Mouse (Mus musculus): ENCODE results near the gene Epop. TPM values are rescaled to one million over a fixed set of nuclear protein-coding genes. Genes with fewer than 3 reads are reported as not detected.
"Not testable (repeated sequence)": the region's sequence is repeated elsewhere in the genome, so short reads cannot be mapped to it uniquely, and the experiment has no call there.

Epop gene
- polyA plus RNA-seq, 1 experiment from 2014 or later: 5.7 TPM

DNA sequence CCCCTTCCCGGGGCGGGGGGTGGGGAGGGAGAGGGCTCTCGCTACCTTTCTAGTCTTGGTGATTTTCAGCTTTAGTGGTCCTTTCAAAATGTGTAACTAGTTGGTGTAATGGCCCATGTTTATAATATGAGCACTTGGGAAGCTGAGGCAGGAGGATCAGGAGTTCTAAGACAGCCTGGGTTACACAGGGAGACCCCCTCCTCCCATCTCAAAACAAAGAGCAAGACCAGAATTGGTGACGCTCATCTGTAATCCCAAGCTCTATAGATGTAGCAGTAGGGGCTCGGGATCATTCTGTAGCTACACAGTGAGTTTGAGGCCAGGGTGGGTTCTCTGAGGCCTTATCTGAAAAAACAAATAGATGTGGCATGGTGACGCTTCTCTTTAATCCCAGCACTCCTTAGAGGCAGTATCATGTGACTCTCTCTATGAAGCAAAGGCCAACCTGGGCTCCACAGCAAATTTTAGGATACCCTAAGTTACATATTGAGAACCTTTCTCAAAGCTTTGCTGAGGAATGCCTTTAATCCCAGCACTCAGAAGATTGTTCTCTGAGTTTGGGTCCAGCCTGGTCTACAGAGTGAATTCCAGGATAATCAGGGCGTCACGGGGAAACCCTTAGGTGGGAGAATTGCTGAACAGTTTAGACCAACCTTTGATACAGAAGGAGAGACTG is 14.0 kb upstream of the Epop start:
- no peak overlapping the region for H3K4me3 ChIP-seq (ENCODE audit: low read depth, low read length)
- no peaks in the 10 kb centered on the region for H3K4me1 ChIP-seq (replicated peaks; ENCODE audit: control insufficient read depth, insufficient read depth, low read length)

DNA sequence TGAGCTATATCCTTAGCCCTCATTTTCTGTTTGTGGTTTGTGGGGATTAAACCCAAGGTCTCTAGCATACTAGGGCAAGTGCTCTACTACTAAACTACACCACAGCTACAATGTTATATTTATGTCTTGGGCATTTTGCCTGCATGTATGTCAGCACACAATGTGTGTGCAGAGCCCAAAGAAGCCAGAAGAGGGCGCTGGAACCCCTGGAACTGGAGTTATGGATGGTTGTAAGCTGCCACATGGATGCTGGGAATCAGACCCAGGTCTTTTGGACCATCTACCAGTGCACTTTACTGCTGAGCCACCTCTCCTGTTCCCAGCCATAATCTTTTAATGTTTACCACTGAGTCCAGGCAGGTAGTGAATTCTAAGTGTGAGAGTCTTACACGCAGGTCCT is 13.2 kb upstream of the Epop start:
- Histone ChIP-seq H3K36me3 (ENCODE audit: control insufficient read depth, insufficient read depth, low read length) (no peaks in the 10 kb centered on the region), H3K4me3 (ENCODE audit: low read depth, low read length) (no peak overlapping the region), H3K27me3 (ENCODE audit: control insufficient read depth, insufficient read depth, low read length) (no peaks in the 10 kb centered on the region), H3K9me3 (ENCODE audit: control insufficient read depth, low read length) (no peaks in the 10 kb centered on the region), H3K4me1 (replicated peaks; ENCODE audit: control insufficient read depth, insufficient read depth, low read length) (no peaks in the 10 kb centered on the region), H3K9ac (ENCODE audit: low read depth, low read length) (no peak overlapping the region), H3K27ac (ENCODE audit: low read depth, low read length) (no peak overlapping the region), H3K4me2 (replicated peaks; ENCODE audit: low read depth, low read length) (no peak overlapping the region)
- ATAC-seq (ENCODE audit: low FRiP score) (no peak), DNase-seq (ENCODE audit: low spot score) (no peak)
- 37% methylated on average over 2 of the region's 2 CpGs for WGBS

More for the DNA sequence above, 14.0 kb upstream of the Epop start:
- Histone ChIP-seq H3K27ac (ENCODE audit: low read depth, low read length) (no peak overlapping the region), H3K9ac (ENCODE audit: low read depth, low read length) (no peak overlapping the region), H3K9me3 (ENCODE audit: control insufficient read depth, low read length) (no peaks in the 10 kb centered on the region), H3K27me3 (ENCODE audit: control insufficient read depth, insufficient read depth, low read length) (no peaks in the 10 kb centered on the region), H3K4me2 (replicated peaks; ENCODE audit: low read depth, low read length) (no peak overlapping the region), H3K36me3 (ENCODE audit: control insufficient read depth, insufficient read depth, low read length) (no peaks in the 10 kb centered on the region)
- no peak for ATAC-seq (ENCODE audit: low FRiP score)
- 83% methylated on average over 8 of the region's 8 CpGs for WGBS
- no peak for DNase-seq (ENCODE audit: low spot score)

DNA sequence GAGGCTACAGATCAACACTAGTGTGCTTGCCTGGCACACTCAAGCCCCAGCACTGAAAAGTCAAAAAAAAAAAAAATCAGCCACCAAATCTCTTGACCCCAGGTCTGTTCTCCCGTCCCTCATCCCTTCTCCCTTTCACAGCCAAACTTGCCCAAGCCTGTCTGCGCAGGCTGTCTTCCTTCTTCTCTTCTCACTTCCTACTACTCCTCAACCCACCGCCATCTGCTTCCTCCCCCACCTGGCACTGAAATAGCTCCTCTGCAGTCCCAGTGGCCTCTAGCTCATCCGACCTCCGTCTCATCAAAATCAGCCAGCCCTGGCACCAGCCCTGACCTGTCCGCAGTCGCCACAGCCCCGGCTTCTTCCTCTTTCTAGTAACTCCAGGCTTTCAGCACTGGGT is 12.2 kb upstream of the Epop start:
- no peak for ATAC-seq (ENCODE audit: low FRiP score)
- Histone ChIP-seq H3K27ac (ENCODE audit: low read depth, low read length) (no peak overlapping the region), H3K36me3 (ENCODE audit: control insufficient read depth, insufficient read depth, low read length) (no peaks in the 10 kb centered on the region), H3K9me3 (ENCODE audit: control insufficient read depth, low read length) (no peaks in the 10 kb centered on the region), H3K4me2 (replicated peaks; ENCODE audit: low read depth, low read length) (no peak overlapping the region), H3K9ac (ENCODE audit: low read depth, low read length) (no peak overlapping the region), H3K4me3 (ENCODE audit: low read depth, low read length) (no peak overlapping the region), H3K27me3 (ENCODE audit: control insufficient read depth, insufficient read depth, low read length) (no peaks in the 10 kb centered on the region), H3K4me1 (replicated peaks; ENCODE audit: control insufficient read depth, insufficient read depth, low read length) (no peaks in the 10 kb centered on the region)
- 68% methylated on average over 8 of the region's 8 CpGs for WGBS
- no peak for DNase-seq (ENCODE audit: low spot score)

DNA sequence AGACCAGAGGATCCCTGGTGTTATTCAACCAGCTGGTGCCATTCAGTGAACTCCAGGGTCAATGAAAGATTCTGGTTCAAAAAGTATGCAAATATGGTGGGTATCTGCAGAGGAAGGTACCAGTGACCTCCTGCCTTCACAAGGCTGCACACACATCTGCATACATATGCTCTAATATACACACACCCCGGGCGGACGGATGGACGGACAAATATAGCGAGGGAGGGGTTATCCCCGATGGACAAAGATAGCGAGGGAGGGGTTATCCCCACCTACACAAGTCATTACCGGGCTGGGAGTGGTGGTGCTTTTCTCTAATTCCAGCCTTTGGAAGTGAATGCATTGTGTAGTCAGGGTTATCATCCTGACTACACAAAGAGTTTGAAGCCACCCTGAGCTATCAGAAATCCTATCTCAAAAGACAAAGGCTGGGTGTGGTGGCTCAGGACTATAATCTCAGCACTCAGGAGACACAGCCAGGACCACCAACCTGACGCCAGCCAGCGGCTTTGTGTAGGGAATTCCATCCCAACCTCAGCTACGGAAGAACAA is 6.0 kb upstream of the Epop start:
- ATAC-seq (ENCODE audit: low FRiP score): no peak
- Histone ChIP-seq H3K36me3 (ENCODE audit: control insufficient read depth, insufficient read depth, low read length) (no peaks in the 10 kb centered on the region), H3K4me1 (replicated peaks; ENCODE audit: control insufficient read depth, insufficient read depth, low read length) (peaks cover 4% of the 10 kb centered on the region; the same call in 1 of the 2 replicates), H3K27me3 (ENCODE audit: control insufficient read depth, insufficient read depth, low read length) (peaks cover 15% of the 10 kb centered on the region), H3K9ac (ENCODE audit: low read depth, low read length) (no peak overlapping the region), H3K4me3 (ENCODE audit: low read depth, low read length) (no peak overlapping the region), H3K27ac (ENCODE audit: low read depth, low read length) (no peak overlapping the region), H3K4me2 (replicated peaks; ENCODE audit: low read depth, low read length) (no peak overlapping the region), H3K9me3 (ENCODE audit: control insufficient read depth, low read length) (no peaks in the 10 kb centered on the region)
- WGBS: 77% methylated on average over 11 of the region's 11 CpGs
- DNase-seq (ENCODE audit: low spot score): no peak

DNA sequence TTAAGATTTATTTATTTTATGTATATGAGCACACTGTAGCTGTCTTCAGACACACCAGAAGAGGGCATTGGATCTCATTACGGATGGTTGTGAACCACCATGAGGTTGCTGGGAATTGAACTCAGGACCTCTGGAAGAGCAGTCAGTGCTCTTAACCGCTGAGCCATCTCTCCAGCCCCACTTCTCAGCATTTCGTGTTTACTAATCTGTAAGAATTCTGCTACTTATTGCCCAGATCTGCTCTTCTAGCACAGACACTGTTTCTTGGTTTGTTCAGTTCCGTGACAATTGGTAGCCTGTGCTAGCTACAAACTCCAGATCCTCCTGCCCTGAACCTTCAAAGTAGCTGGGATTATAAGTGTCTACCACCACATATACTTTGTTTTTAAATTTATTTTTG is 2.9 kb upstream of the Epop start:
- not testable (repeated sequence) for H3K27ac ChIP-seq (ENCODE audit: low read depth, low read length); DNase-seq (ENCODE audit: low spot score); H3K9me3 ChIP-seq (ENCODE audit: control insufficient read depth, low read length); H3K4me3 ChIP-seq (ENCODE audit: low read depth, low read length); H3K36me3 ChIP-seq (ENCODE audit: control insufficient read depth, insufficient read depth, low read length); ATAC-seq (ENCODE audit: low FRiP score); H3K9ac ChIP-seq (ENCODE audit: low read depth, low read length); H3K4me2 ChIP-seq (replicated peaks; ENCODE audit: low read depth, low read length)
- H3K4me1 ChIP-seq (replicated peaks; ENCODE audit: control insufficient read depth, insufficient read depth, low read length): peaks cover 15% of the 10 kb centered on the region
- WGBS: 89% methylated on average over 4 of the region's 4 CpGs
- peaks cover 40% of the 10 kb centered on the region for H3K27me3 ChIP-seq (ENCODE audit: control insufficient read depth, insufficient read depth, low read length)

DNA sequence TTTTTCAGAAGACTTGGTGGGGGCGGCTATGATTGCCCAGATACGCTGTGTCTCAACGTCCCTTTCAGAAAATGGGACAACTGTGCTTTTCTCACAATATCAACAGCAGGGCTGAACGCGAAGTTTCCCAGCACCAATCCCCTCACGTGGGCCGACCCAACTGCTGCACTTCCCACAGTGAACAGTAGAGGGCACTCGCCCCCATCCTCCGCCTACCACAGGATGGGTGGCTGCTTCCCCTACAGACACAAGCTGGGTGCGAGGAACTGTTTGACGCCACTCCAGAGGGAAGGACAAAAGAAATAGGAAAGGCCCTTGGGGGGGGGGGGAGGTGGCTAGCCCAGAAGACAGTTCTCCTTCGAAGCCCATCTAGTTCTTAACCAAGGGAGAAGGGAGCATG is 2.4 kb upstream of the Epop start:
- Histone ChIP-seq H3K27me3 (ENCODE audit: control insufficient read depth, insufficient read depth, low read length) (peaks cover 45% of the 10 kb centered on the region), H3K36me3 (ENCODE audit: control insufficient read depth, insufficient read depth, low read length) (no peaks in the 10 kb centered on the region), H3K4me2 (replicated peaks; ENCODE audit: low read depth, low read length) (no peak overlapping the region), H3K4me1 (replicated peaks; ENCODE audit: control insufficient read depth, insufficient read depth, low read length) (peaks cover 20% of the 10 kb centered on the region), H3K27ac (ENCODE audit: low read depth, low read length) (no peak overlapping the region), H3K4me3 (ENCODE audit: low read depth, low read length) (no peak overlapping the region), H3K9ac (ENCODE audit: low read depth, low read length) (no peak overlapping the region), H3K9me3 (ENCODE audit: control insufficient read depth, low read length) (no peaks in the 10 kb centered on the region)
- DNase-seq (ENCODE audit: low spot score): peak; percentile 92
- peak; percentile 17; the same call in 1 of the 2 replicates for ATAC-seq (ENCODE audit: low FRiP score)
- 3% methylated on average over 12 of the region's 12 CpGs for WGBS

DNA sequence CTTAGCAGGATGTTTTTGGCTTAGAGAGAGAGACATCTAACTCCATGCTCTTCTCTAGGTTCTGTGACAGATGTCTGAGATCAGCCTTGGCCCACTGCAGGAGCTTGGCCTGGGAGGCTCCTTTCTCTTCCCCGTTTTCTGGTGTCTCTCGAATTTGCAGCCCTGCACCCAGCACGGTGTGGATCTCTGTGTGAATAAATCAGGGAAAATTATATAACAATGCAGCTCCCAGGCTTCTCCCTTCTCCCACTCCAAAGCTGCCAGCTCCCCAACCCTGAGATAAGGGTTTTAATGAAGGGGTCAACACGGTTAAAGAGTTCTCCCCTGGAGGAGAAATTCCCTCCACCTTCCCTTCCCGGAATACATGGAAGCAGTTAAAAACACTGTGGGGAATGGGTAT is 2.0 kb upstream of the Epop start:
- 16% methylated on average over 5 of the region's 5 CpGs for WGBS
- H3K9ac ChIP-seq (ENCODE audit: low read depth, low read length): no peak overlapping the region
- peaks cover 47% of the 10 kb centered on the region for H3K27me3 ChIP-seq (ENCODE audit: control insufficient read depth, insufficient read depth, low read length)
- no peaks in the 10 kb centered on the region for H3K36me3 ChIP-seq (ENCODE audit: control insufficient read depth, insufficient read depth, low read length)
- peaks cover 24% of the 10 kb centered on the region for H3K4me1 ChIP-seq (replicated peaks; ENCODE audit: control insufficient read depth, insufficient read depth, low read length)
- DNase-seq (ENCODE audit: low spot score) (no peak), ATAC-seq (ENCODE audit: low FRiP score) (no peak)
- H3K4me2 ChIP-seq (replicated peaks; ENCODE audit: low read depth, low read length): no peak overlapping the region
- no peak overlapping the region for H3K27ac ChIP-seq (ENCODE audit: low read depth, low read length)
- no peak overlapping the region for H3K4me3 ChIP-seq (ENCODE audit: low read depth, low read length)
- no peaks in the 10 kb centered on the region for H3K9me3 ChIP-seq (ENCODE audit: control insufficient read depth, low read length)

DNA sequence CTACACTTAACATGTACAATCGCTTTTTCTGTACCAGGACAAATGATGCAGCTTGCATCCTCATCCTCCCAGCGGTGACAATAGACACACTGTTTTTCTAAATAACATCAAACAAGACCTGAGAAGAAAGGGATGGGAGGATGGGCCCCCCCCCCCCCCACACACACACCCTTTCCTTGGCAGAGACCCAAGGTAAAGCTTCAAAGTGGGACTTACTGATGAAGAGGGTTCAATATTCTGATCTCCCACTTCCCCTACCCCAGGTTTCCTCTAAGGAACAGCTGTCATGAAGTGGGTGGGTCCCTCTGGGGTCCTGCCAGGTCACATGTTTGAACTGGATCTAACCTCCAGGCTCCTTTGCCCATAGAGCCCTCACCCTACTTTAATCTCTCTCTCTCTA is 1.5 kb upstream of the Epop start:
- 38% methylated on average over 2 of the region's 2 CpGs for WGBS
- H3K36me3 ChIP-seq (ENCODE audit: control insufficient read depth, insufficient read depth, low read length): no peaks in the 10 kb centered on the region
- peaks cover 47% of the 10 kb centered on the region for H3K27me3 ChIP-seq (ENCODE audit: control insufficient read depth, insufficient read depth, low read length)
- DNase-seq (ENCODE audit: low spot score): no peak
- no peak overlapping the region for H3K4me3 ChIP-seq (ENCODE audit: low read depth, low read length)
- no peak overlapping the region for H3K27ac ChIP-seq (ENCODE audit: low read depth, low read length)
- no peaks in the 10 kb centered on the region for H3K9me3 ChIP-seq (ENCODE audit: control insufficient read depth, low read length)
- peaks cover 26% of the 10 kb centered on the region for H3K4me1 ChIP-seq (replicated peaks; ENCODE audit: control insufficient read depth, insufficient read depth, low read length)
- no peak for ATAC-seq (ENCODE audit: low FRiP score)
- H3K4me2 ChIP-seq (replicated peaks; ENCODE audit: low read depth, low read length): no peak overlapping the region
- H3K9ac ChIP-seq (ENCODE audit: low read depth, low read length): no peak overlapping the region
